Mouse (Mus musculus): ENCODE data around the gene Garem2. TPM values are rescaled to one million over a fixed set of nuclear protein-coding genes. Genes with fewer than 3 reads are reported as not detected.

The Garem2 gene
- total and polyA plus RNA-seq, 2 experiments: not detected

GRCm38 (mm10) chr5:30154474-30155394, 49.8 kb downstream of the Garem2 start, which contains the start of the genes Hadha and Hadhb:
Gene Hadha (minus strand): TSS chr5:30155162.
Gene Hadhb (plus strand): TSS chr5:30155248.
- Histone ChIP-seq H3K79me2 (ENCODE audit: control insufficient read depth, insufficient read depth, low read length) (peaks cover 23% of the 10 kb centered on the region; the same call in 1 of the 2 replicates), H3K36me3 (ENCODE audit: control insufficient read depth, insufficient read depth, low read length) (peaks cover 2% of the 10 kb centered on the region), H3K9ac (ENCODE audit: low read depth, low read length) (peak within 1 kb of the TSS; percentile 84), H3K27me3 (ENCODE audit: control insufficient read depth, insufficient read depth, low read length) (no peaks in the 10 kb centered on the region), H3K4me3 (ENCODE audit: insufficient read depth, low read depth, low read length) (peak within 1 kb of the TSS; percentile 82), H3K27ac (replicated peaks; ENCODE audit: insufficient read depth, low read depth, low read length) (peak within 1 kb of the TSS; percentile 98), H3K4me1 (ENCODE audit: control insufficient read depth, insufficient read depth, low read length) (peaks cover 14% of the 10 kb centered on the region)
- WGBS: under 1% methylated on average over 53 of the region's 53 CpGs
- TF ChIP-seq CTCF (IDR thresholded peaks at IDR 0.05; ENCODE audit: low read depth, low read length) (no peak), POLR2A (IDR thresholded peaks at IDR 0.05; ENCODE audit: extremely low read depth, insufficient read depth, low read length) (peak; percentile 93)
- peak; percentile 84 for DNase-seq (ENCODE audit: extremely low read depth, low read depth, low spot score)

- H3K79me2 ChIP-seq (ENCODE audit: control insufficient read depth, insufficient read depth, low read length): peaks cover 19% of the 10 kb centered on the region; the same call in 1 of the 2 replicates
- WGBS: under 1% methylated on average over 31 of the region's 31 CpGs
- peak overlapping the region; percentile 80 for H3K27ac ChIP-seq (replicated peaks; ENCODE audit: insufficient read depth, low read depth, low read length)
- DNase-seq (ENCODE audit: extremely low read depth, low read depth, low spot score): no peak
- H3K4me1 ChIP-seq (ENCODE audit: control insufficient read depth, insufficient read depth, low read length): peaks cover 8% of the 10 kb centered on the region
- no peaks in the 10 kb centered on the region for H3K27me3 ChIP-seq (ENCODE audit: control insufficient read depth, insufficient read depth, low read length)
- peaks cover 2% of the 10 kb centered on the region for H3K36me3 ChIP-seq (ENCODE audit: control insufficient read depth, insufficient read depth, low read length)
- peak overlapping the region; percentile 82 for H3K4me3 ChIP-seq (ENCODE audit: insufficient read depth, low read depth, low read length)
- no peak for TF ChIP-seq POLR2A (IDR thresholded peaks at IDR 0.05; ENCODE audit: extremely low read depth, insufficient read depth, low read length)
- TF ChIP-seq CTCF (IDR thresholded peaks at IDR 0.05; ENCODE audit: low read depth, low read length): no peak
- H3K9ac ChIP-seq (ENCODE audit: low read depth, low read length): peak overlapping the region; percentile 71
Measured at GRCm38 (mm10) chr5:30155395-30155792, 50.4 kb downstream of the Garem2 start.

- DNase-seq (ENCODE audit: extremely low read depth, low read depth, low spot score): peak; percentile 64
- H3K36me3 ChIP-seq (ENCODE audit: control insufficient read depth, insufficient read depth, low read length): peaks cover 7% of the 10 kb centered on the region
- WGBS: 5% methylated on average over 13 of the region's 13 CpGs
- H3K4me3 ChIP-seq (ENCODE audit: insufficient read depth, low read depth, low read length): peak overlapping the region; percentile 82
- no peak for TF ChIP-seq CTCF (IDR thresholded peaks at IDR 0.05; ENCODE audit: low read depth, low read length)
- no peak for TF ChIP-seq POLR2A (IDR thresholded peaks at IDR 0.05; ENCODE audit: extremely low read depth, insufficient read depth, low read length)
- no peaks in the 10 kb centered on the region for H3K27me3 ChIP-seq (ENCODE audit: control insufficient read depth, insufficient read depth, low read length)
- peak overlapping the region; percentile 71 for H3K9ac ChIP-seq (ENCODE audit: low read depth, low read length)
- H3K27ac ChIP-seq (replicated peaks; ENCODE audit: insufficient read depth, low read depth, low read length): peak overlapping the region; percentile 80
- peaks cover 12% of the 10 kb centered on the region for H3K4me1 ChIP-seq (ENCODE audit: control insufficient read depth, insufficient read depth, low read length)
- peaks cover 25% of the 10 kb centered on the region; the same call in 1 of the 2 replicates for H3K79me2 ChIP-seq (ENCODE audit: control insufficient read depth, insufficient read depth, low read length)
Measured at GRCm38 (mm10) chr5:30155821-30156629, 51.1 kb downstream of the Garem2 start.

GRCm38 (mm10) chr5:30159601-30160000, 54.6 kb downstream of the Garem2 start:
- peaks cover 17% of the 10 kb centered on the region for H3K4me1 ChIP-seq (ENCODE audit: control insufficient read depth, insufficient read depth, low read length)
- no peak for DNase-seq (ENCODE audit: extremely low read depth, low read depth, low spot score)
- H3K36me3 ChIP-seq (ENCODE audit: control insufficient read depth, insufficient read depth, low read length): peaks cover 20% of the 10 kb centered on the region
- 62% methylated on average over 6 of the region's 6 CpGs for WGBS
- no peak overlapping the region for H3K4me3 ChIP-seq (ENCODE audit: insufficient read depth, low read depth, low read length)
- peaks cover 29% of the 10 kb centered on the region; the same call in 1 of the 2 replicates for H3K79me2 ChIP-seq (ENCODE audit: control insufficient read depth, insufficient read depth, low read length)
- H3K27me3 ChIP-seq (ENCODE audit: control insufficient read depth, insufficient read depth, low read length): no peaks in the 10 kb centered on the region
- no peak overlapping the region for H3K27ac ChIP-seq (replicated peaks; ENCODE audit: insufficient read depth, low read depth, low read length)
- no peak overlapping the region for H3K9ac ChIP-seq (ENCODE audit: low read depth, low read length)
- no peak for TF ChIP-seq CTCF (IDR thresholded peaks at IDR 0.05; ENCODE audit: low read depth, low read length)
- TF ChIP-seq POLR2A (IDR thresholded peaks at IDR 0.05; ENCODE audit: extremely low read depth, insufficient read depth, low read length): no peak

- DNase-seq (ENCODE audit: extremely low read depth, low read depth, low spot score): no peak
- H3K27me3 ChIP-seq (ENCODE audit: control insufficient read depth, insufficient read depth, low read length): no peaks in the 10 kb centered on the region
- peaks cover 37% of the 10 kb centered on the region for H3K36me3 ChIP-seq (ENCODE audit: control insufficient read depth, insufficient read depth, low read length)
- H3K79me2 ChIP-seq (ENCODE audit: control insufficient read depth, insufficient read depth, low read length): peaks cover 28% of the 10 kb centered on the region; the same call in 1 of the 2 replicates
- H3K9ac ChIP-seq (ENCODE audit: low read depth, low read length): no peak overlapping the region
- WGBS: 94% methylated on average over 1 of the region's 1 CpGs
- H3K27ac ChIP-seq (replicated peaks; ENCODE audit: insufficient read depth, low read depth, low read length): no peak overlapping the region
- H3K4me3 ChIP-seq (ENCODE audit: insufficient read depth, low read depth, low read length): no peak overlapping the region
- peaks cover 28% of the 10 kb centered on the region for H3K4me1 ChIP-seq (ENCODE audit: control insufficient read depth, insufficient read depth, low read length)
- TF ChIP-seq CTCF (IDR thresholded peaks at IDR 0.05; ENCODE audit: low read depth, low read length): no peak
- TF ChIP-seq POLR2A (IDR thresholded peaks at IDR 0.05; ENCODE audit: extremely low read depth, insufficient read depth, low read length): no peak
Measured at GRCm38 (mm10) chr5:30161836-30162235, 56.9 kb downstream of the Garem2 start.
